Mouse (Mus musculus) retina, adult 2 months (tissue): Measurements from ENCODE around the gene Banp.

Experiments
- DNase-seq: peaks from one replicate; pipeline ENCODE4 v3.0.0-alpha.2; 2012; ENCODE audit warnings: low read depth, low spot score

The Banp gene

DNA sequence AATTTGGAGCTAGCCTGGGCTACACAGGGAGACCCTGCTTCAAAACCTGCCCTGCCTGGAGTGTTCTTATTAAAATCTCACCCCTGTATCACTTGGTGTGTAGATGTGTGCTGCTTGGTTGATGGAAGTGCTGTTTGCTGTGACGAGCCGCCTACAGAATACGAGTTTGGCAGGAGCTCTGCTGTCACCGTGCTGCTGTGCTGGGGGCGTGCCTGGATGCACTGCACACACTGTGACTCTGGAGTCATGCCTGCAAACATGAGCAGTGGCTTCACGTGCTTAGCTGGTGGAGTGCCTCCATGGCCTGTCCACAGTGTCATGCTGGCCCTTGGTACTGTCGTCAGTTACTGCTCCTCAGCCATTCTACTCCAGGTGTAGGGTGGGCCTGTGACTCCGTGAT, 109.4 kb downstream of the Banp start:
- DNase-seq: no peak

- no peak for DNase-seq
Measured at GRCm38 (mm10) chr8:122062508-122063223, 113.1 kb downstream of the Banp start.

- DNase-seq: no peak
Measured at GRCm38 (mm10) chr8:122064353-122064752, 114.8 kb downstream of the Banp start.

DNA sequence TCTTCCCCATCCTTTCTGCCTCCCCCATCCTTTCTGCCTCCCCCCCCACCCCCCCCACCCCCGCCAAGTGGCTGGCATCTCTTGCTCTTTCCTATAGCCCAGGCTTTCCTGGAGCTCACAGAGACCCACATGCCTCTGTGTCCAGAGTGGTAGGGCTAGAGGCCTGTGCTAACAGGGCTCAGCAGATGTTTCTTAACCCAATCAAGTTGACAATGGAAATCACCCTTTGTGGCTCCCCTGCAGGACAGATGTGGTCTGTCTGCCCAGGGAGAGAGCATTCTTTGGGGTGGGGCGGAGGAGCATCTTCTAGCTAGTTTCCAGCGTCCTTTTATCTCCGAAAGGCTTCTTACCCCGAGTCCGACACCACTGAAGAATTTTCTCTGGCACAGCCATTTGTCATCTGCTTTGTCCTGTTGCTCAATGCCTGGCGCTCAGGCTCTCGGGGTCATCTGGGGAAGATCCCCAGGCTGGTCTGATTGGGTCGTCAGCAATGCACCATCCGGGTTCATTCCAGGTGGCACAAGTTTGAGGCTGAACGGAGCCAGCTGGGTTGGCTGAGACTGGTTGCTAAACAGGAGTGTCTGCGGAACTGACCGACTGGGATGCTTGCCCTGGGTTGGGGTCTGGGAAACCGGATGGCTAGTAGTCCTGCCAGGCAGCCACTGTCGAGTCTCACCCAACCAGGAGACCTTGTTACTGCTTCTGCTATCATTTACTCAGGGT, 118.4 kb downstream of the Banp start:
- no peak for DNase-seq

GRCm38 (mm10) chr8:122068609-122069008, 119.1 kb downstream of the Banp start:
- DNase-seq: no peak

GRCm38 (mm10) chr8:122069281-122069680, 119.7 kb downstream of the Banp start:
- DNase-seq: no peak

- no peak for DNase-seq
Measured at GRCm38 (mm10) chr8:122071193-122071592, 121.6 kb downstream of the Banp start.

GRCm38 (mm10) chr8:122073964-122074363, 124.4 kb downstream of the Banp start:
- DNase-seq: no peak

DNA sequence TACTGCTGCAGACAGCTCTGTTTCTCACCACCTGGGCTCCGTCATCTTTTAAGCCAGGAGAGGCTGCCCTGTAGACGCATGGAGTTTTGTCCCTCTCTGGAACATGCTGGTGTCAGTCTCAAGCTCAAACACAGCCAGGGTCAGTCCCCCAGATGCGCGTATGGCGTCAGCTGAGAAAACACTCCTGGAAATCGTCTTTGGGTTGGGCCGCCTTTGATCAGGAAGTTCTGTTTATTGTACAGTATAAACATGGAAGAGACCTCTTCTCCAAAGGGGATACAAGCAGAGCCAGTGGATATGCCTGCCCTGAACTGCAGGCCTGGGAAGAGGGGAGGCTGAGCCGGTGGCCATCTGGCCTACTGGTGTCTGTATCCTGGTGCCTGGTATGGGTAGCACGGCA, 124.9 kb downstream of the Banp start:
- DNase-seq: no peak

- no peak for DNase-seq
Measured at GRCm38 (mm10) chr8:122074977-122075376, 125.4 kb downstream of the Banp start.

GRCm38 (mm10) chr8:122076183-122076842, 126.8 kb downstream of the Banp start:
- DNase-seq: no peak

DNA sequence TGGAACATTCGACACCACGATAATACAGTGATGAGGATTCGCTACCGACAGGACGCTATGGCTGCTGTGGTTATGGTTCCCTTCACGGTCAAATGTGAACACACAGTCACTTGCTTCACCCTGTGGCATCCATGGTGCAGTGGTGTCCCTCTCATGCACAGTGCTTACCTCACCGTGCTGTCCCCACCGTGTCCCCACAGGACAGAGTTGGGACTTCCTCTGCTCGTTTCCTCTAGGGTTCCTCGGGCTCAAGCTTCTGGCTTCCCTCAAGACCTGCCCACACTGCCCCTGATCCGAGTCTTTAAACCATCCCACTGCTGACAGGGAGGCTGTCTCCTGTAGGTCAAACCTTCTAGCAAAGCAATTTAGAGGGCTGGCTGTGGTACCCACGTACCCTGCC, 128.8 kb downstream of the Banp start:
- no peak for DNase-seq
